Mouse (Mus musculus): Measurements from ENCODE around the gene R3hdm4. TPM values are rescaled to one million over a fixed set of nuclear protein-coding genes. Genes with fewer than 3 reads are reported as not detected.
"Not testable (repeated sequence)": the region's sequence is repeated elsewhere in the genome, so short reads cannot be mapped to it uniquely, and the experiment has no call there.

R3hdm4 gene
- polyA plus RNA-seq, 1 experiment from 2014 or later: 231 TPM

DNA sequence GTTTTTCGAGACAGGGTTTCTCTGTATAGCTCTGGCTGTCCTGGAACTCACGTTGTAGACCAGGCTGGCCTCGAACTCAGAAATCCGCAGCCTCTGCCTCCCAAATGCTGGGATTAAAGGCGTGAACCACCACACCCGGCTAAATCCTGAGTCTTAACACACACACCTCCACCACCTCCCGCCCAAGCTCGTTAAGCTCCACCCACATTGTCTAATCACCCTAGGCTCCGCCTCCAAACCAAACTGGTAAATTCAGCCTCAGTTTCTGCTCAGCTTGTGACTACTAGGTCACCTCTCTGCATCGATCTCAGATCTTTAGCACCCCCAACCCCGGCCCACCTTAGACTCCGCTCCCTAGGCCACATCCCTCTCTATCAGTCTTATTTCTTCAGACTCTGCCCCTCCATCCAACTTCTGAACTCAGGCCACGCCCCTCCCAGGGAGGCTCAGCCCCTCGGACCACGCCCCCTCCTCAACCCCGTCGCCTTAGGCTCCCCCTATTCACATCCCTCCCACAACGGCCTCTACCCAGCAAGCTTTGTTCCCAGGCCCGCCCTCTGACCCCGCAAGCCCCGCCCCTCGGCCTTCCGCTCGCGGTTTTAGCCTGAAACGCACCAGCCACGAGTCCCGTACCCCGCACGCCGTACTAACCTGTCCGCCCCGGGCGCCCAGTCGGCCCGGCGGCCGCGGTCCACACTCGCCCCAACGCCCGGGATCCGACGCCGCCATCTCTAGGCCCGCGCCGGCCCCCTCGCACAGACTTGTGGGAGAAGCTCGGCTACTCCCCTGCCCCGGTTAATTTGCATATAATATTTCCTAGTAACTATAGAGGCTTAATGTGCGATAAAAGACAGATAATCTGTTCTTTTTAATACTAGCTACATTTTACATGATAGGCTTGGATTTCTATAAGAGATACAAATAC lies 12.6 kb downstream of the R3hdm4 start, which contains the start of gene Med16:
TSS of gene Med16 (minus strand) at position 757 of the 925 bp plus-strand sequence.
- Histone ChIP-seq H3K27me3 (no peaks in the 10 kb centered on the region), H3K4me1 (replicated peaks) (peaks cover 18% of the 10 kb centered on the region), H3K4me3 (replicated peaks) (peak within 1 kb of the TSS; percentile 58), H3K27ac (peak within 1 kb of the TSS; percentile 97), H3K36me3 (peaks cover 56% of the 10 kb centered on the region), H3K9ac (replicated peaks) (peak within 1 kb of the TSS; percentile 82), H3K4me2 (replicated peaks) (peak within 1 kb of the TSS; percentile 47), H3K9me3 (no peaks in the 10 kb centered on the region)
- WGBS: 1% methylated on average over 52 of the region's 52 CpGs
- ATAC-seq: peak; percentile 90

DNA sequence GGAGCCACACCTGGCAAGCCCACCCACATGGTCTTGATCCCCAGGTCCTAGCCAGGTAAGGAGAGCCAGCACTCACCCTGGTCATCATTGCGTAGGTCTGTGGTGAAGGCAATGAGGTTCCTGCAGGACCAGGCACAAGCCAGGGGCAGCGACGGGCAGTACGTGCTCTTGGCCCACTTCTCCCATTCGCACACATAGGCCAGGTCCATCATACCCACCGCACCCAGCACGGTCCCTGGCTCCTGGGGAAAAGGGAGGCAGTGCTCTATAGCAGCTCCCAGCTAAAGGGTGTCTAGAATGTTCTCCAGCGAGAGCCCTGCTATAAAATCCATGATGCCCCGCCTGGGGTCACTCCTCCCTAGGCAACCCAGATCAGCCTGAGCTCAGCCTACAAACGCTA lies 13.6 kb downstream of the R3hdm4 start:
- Histone ChIP-seq H3K9me3 (no peaks in the 10 kb centered on the region), H3K4me2 (replicated peaks) (0 out of 2 replicates have a peak overlapping the region, but pooled peaks have one; percentile 45), H3K27me3 (peaks cover 8% of the 10 kb centered on the region; the same call in 1 of the 2 replicates), H3K27ac (no peak overlapping the region), H3K4me1 (replicated peaks) (peaks cover 18% of the 10 kb centered on the region), H3K36me3 (peaks cover 66% of the 10 kb centered on the region), H3K9ac (replicated peaks) (no peak overlapping the region), H3K4me3 (replicated peaks) (peak overlapping the region; percentile 58; the same call in 1 of the 2 replicates)
- ATAC-seq: no peak
- WGBS: 92% methylated on average over 10 of the region's 10 CpGs

DNA sequence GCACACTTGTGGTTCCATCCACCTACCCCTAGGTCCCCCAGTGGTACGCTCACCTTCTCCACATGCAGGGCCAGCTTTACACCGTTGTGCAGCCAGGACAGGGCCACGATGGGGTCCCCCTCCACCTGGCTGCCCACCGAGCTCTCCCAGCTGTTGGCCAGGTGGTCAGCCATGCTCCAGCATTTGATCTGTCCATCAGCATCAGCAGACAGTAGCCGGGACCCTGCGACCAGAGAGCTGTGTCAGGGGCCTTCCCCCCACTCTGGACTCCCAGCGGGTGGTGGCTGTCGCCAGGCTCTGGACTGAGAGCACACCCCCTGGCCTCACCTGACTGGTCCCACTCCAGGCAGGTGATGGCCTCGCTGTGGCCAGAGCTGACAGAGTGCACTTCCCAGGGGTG lies 14.3 kb downstream of the R3hdm4 start:
- Histone ChIP-seq H3K4me2 (replicated peaks) (no peak overlapping the region), H3K9me3 (no peaks in the 10 kb centered on the region), H3K27me3 (peaks cover 8% of the 10 kb centered on the region; the same call in 1 of the 2 replicates), H3K9ac (replicated peaks) (no peak overlapping the region), H3K36me3 (peaks cover 63% of the 10 kb centered on the region), H3K4me3 (replicated peaks) (no peak overlapping the region), H3K4me1 (replicated peaks) (peaks cover 20% of the 10 kb centered on the region), H3K27ac (no peak overlapping the region)
- no peak for ATAC-seq
- WGBS: 95% methylated on average over 9 of the region's 9 CpGs

DNA sequence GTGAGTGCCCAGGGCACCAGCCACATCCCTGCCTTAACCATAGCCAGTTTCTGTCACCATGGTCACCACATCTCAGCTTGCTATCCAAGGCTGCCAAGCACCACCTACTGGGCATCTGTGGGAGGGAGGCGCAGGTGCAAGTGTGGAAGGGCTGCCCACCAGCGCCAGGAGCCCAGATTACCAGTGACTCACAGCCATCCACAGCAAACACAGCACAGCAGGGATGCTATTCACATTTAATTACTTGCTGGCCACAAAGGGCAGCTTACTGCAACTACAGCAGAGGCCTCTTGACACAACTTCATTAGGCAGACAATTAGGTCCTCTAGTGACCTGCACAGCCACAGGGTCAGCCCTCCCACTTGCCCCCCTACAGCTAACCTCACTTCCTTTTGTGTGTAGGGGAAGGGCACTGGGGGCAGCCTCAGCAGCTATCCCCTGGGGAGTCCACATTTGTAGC lies 20.0 kb downstream of the R3hdm4 start:
- Histone ChIP-seq H3K9me3 (no peaks in the 10 kb centered on the region), H3K9ac (replicated peaks) (no peak overlapping the region; the same call in 1 of the 2 replicates), H3K4me3 (replicated peaks) (no peak overlapping the region), H3K4me2 (replicated peaks) (no peak overlapping the region), H3K36me3 (peaks cover 71% of the 10 kb centered on the region), H3K27me3 (peaks cover 15% of the 10 kb centered on the region), H3K27ac (peak overlapping the region; percentile 66), H3K4me1 (replicated peaks) (peaks cover 16% of the 10 kb centered on the region)
- WGBS: 16% methylated on average over 2 of the region's 2 CpGs
- ATAC-seq: peak; percentile 76

- Histone ChIP-seq H3K9ac (replicated peaks) (no peak overlapping the region), H3K27me3 (peaks cover 8% of the 10 kb centered on the region; the same call in 1 of the 2 replicates), H3K4me3 (replicated peaks) (no peak overlapping the region), H3K36me3 (peaks cover 54% of the 10 kb centered on the region), H3K9me3 (no peaks in the 10 kb centered on the region), H3K4me1 (replicated peaks) (peaks cover 16% of the 10 kb centered on the region), H3K4me2 (replicated peaks) (no peak overlapping the region), H3K27ac (no peak overlapping the region)
- no peak for ATAC-seq
- 53% methylated on average over 20 of the region's 20 CpGs for WGBS
Observed at GRCm38 (mm10) chr10:79897316-79898245, 23.4 kb downstream of the R3hdm4 start.

DNA sequence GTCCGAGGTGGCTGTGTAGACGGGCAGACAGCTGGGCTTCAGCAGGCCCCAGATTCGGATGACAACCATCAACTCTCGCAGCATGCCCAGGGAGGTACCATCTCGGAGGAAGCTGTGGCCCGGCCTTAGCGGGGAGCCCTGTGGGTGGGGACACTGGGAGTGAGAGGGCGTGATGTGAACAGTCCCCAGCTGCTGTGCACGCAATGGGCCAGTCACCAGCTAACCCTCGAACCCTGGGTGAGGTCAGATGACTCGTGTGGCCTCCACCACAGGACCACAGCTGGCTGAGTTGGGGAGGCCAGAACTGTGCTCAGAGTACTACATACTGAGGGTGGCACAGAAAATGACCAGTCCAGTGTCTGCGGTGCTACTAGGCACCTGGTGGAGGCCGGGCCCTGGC lies 24.2 kb downstream of the R3hdm4 start:
- 91% methylated on average over 13 of the region's 13 CpGs for WGBS
- H3K4me1 ChIP-seq (replicated peaks): peaks cover 15% of the 10 kb centered on the region
- H3K27me3 ChIP-seq: peaks cover 7% of the 10 kb centered on the region; the same call in 1 of the 2 replicates

GRCm38 (mm10) chr10:79896306-79896705 lies 24.7 kb downstream of the R3hdm4 start:
- ATAC-seq: no peak
- Histone ChIP-seq H3K4me3 (replicated peaks) (no peak overlapping the region), H3K27me3 (peaks cover 8% of the 10 kb centered on the region; the same call in 1 of the 2 replicates), H3K9ac (replicated peaks) (no peak overlapping the region), H3K4me2 (replicated peaks) (no peak overlapping the region), H3K4me1 (replicated peaks) (peaks cover 10% of the 10 kb centered on the region), H3K9me3 (no peaks in the 10 kb centered on the region), H3K36me3 (peaks cover 49% of the 10 kb centered on the region), H3K27ac (no peak overlapping the region)
- 95% methylated on average over 16 of the region's 16 CpGs for WGBS

More for the DNA sequence above, 24.2 kb downstream of the R3hdm4 start:
- Histone ChIP-seq H3K36me3 (peaks cover 49% of the 10 kb centered on the region), H3K9ac (replicated peaks) (no peak overlapping the region), H3K4me2 (replicated peaks) (no peak overlapping the region), H3K4me3 (replicated peaks) (no peak overlapping the region), H3K27ac (no peak overlapping the region), H3K9me3 (no peaks in the 10 kb centered on the region)
- ATAC-seq: no peak

- peaks cover 32% of the 10 kb centered on the region for H3K36me3 ChIP-seq
- not testable (repeated sequence) for H3K27ac ChIP-seq; H3K4me1 ChIP-seq (replicated peaks); H3K4me3 ChIP-seq (replicated peaks); H3K9me3 ChIP-seq; H3K4me2 ChIP-seq (replicated peaks); H3K9ac ChIP-seq (replicated peaks)
- H3K27me3 ChIP-seq: peaks cover 10% of the 10 kb centered on the region; the same call in 1 of the 2 replicates
- ATAC-seq: peak; percentile 68
- 46% methylated on average over 22 of the region's 22 CpGs for WGBS
Observed at GRCm38 (mm10) chr10:79892451-79893118, 28.4 kb downstream of the R3hdm4 start.

DNA sequence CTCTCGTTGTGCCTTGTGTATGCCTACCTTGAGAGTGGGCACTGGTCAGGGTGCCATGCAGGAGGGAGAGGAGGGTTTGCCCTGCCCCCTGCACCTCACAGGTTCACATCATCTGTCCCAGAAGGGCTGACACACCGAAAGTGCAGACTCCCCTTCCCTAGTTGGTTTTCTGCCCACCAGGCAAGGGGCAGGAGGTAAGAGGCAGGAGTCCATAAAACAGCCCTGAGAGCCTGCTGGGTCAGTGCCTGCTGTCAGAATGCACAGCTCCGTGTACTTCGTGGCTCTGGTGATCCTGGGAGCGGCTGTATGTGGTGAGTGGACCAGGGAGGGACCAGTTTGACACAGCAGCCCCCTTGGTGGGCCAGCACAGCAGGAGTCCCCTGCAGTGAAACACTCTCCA lies 30.3 kb downstream of the R3hdm4 start, which contains the start of gene Cfd:
TSS of gene Cfd (plus strand) at position 184 of the 400 bp plus-strand sequence.
- Histone ChIP-seq H3K27me3 (peaks cover 10% of the 10 kb centered on the region; the same call in 1 of the 2 replicates), H3K9ac (replicated peaks) (no peak within 1 kb of the TSS), H3K4me1 (replicated peaks) (no peaks in the 10 kb centered on the region), H3K4me3 (replicated peaks) (no peak within 1 kb of the TSS), H3K9me3 (no peaks in the 10 kb centered on the region), H3K4me2 (replicated peaks) (no peak within 1 kb of the TSS), H3K27ac (no peak within 1 kb of the TSS), H3K36me3 (peaks cover 13% of the 10 kb centered on the region)
- WGBS: 48% methylated on average over 5 of the region's 5 CpGs
- no peak for ATAC-seq

GRCm38 (mm10) chr10:79889386-79889785 lies 31.6 kb downstream of the R3hdm4 start:
- no peaks in the 10 kb centered on the region for H3K9me3 ChIP-seq
- no peak for ATAC-seq
- H3K27ac ChIP-seq: no peak overlapping the region
- peaks cover 10% of the 10 kb centered on the region; the same call in 1 of the 2 replicates for H3K27me3 ChIP-seq
- no peak overlapping the region for H3K4me3 ChIP-seq (replicated peaks)
- no peak overlapping the region for H3K9ac ChIP-seq (replicated peaks)
- peaks cover 3% of the 10 kb centered on the region for H3K36me3 ChIP-seq
- no peaks in the 10 kb centered on the region for H3K4me1 ChIP-seq (replicated peaks)
- WGBS: 98% methylated on average over 2 of the region's 2 CpGs
- no peak overlapping the region for H3K4me2 ChIP-seq (replicated peaks)

DNA sequence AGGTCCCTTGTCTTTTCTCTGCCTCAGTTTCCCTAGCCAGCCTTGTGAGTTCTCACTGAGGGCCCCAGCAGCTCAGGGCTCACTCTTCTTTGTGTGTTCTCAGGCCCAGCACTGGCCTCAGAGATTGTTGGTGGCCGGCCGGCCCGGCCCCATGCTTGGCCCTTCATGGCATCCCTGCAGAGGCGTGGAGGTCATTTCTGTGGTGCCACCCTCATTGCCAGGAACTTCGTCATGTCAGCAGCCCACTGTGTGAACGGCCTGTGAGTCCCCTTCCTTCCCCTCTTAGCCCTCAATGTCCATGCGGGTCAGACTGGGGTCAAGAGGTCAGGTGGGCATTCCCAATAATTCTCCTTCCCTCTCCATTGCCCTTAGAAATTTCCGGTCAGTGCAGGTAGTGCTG lies 34.4 kb downstream of the R3hdm4 start:
- Histone ChIP-seq H3K4me2 (replicated peaks) (no peak overlapping the region), H3K27me3 (peaks cover 30% of the 10 kb centered on the region), H3K9me3 (no peaks in the 10 kb centered on the region), H3K27ac (no peak overlapping the region), H3K9ac (replicated peaks) (no peak overlapping the region), H3K4me1 (replicated peaks) (peaks cover 9% of the 10 kb centered on the region), H3K4me3 (replicated peaks) (no peak overlapping the region), H3K36me3 (no peaks in the 10 kb centered on the region)
- ATAC-seq: no peak
- WGBS: 85% methylated on average over 8 of the region's 8 CpGs

All from midbrain, embryonic 13.5 days (tissue).